Mouse (Mus musculus) lung, postnatal 0 days (tissue): ENCODE data around the gene Eif1ax. TPM values are rescaled to one million over a fixed set of nuclear protein-coding genes. Genes with fewer than 3 reads are reported as not detected.

Source experiments
- ATAC-seq: fragments of 200-750 bp; cut with Nextera tagmentation; 2 replicates; pipeline ENCODE4 v1.8.0; 2017; ENCODE audit warnings: moderate library complexity
- DNase-seq: peaks from one replicate; pipeline ENCODE4 v3.0.0-alpha.2; 2016; ENCODE audit warnings: low spot score
- H3K27ac ChIP-seq: fragments of 300-500 bp; sonication (generic); 2 replicates; pipeline ENCODE4 v1.5.1; 2014; ENCODE audit warnings: antibody characterized with exemption, mild to moderate bottlenecking, low read length, mixed read lengths
- H3K27me3 ChIP-seq: fragments of 300-500 bp; sonication (generic); replicated peaks from 2 replicates; pipeline ENCODE4 v1.6.1; 2014; ENCODE audit warnings: low read length, mixed read lengths; ENCODE audit not compliant: insufficient read depth
- H3K36me3 ChIP-seq: fragments of 300-500 bp; sonication (generic); 2 replicates; pipeline ENCODE4 v1.6.1; 2014; ENCODE audit warnings: low read length, mixed read lengths; ENCODE audit not compliant: insufficient read depth
- H3K4me1 ChIP-seq: fragments of 300-500 bp; sonication (generic); 2 replicates; pipeline ENCODE4 v1.6.1; 2014; ENCODE audit warnings: antibody characterized with exemption, low read depth, low read length, mixed read lengths; ENCODE audit not compliant: insufficient read depth
- H3K4me2 ChIP-seq: fragments of 300-500 bp; sonication (generic); replicated peaks from 2 replicates; pipeline ENCODE4 v1.6.1; 2014; ENCODE audit warnings: low read depth, mild to moderate bottlenecking, low read length, moderate library complexity, mixed read lengths
- H3K4me3 ChIP-seq: fragments of 300-500 bp; sonication (generic); 2 replicates; pipeline ENCODE4 v1.5.1; 2014; ENCODE audit warnings: low read depth, low read length
- H3K9ac ChIP-seq: fragments of 300-500 bp; sonication (generic); replicated peaks from 2 replicates; pipeline ENCODE4 v1.6.1; 2014; ENCODE audit warnings: low read depth, mild to moderate bottlenecking
- H3K9me3 ChIP-seq: fragments of 300-500 bp; sonication (generic); 2 replicates; pipeline ENCODE4 v1.6.1; 2016; ENCODE audit warnings: low read length, mixed read lengths
- CTCF ChIP-seq: IDR thresholded peaks from 2 replicates; pipeline ENCODE4 v1.5.1; 2016; ENCODE audit warnings: antibody characterized with exemption, mild to moderate bottlenecking
- EP300 ChIP-seq: IDR thresholded peaks from 2 replicates; pipeline ENCODE4 v1.6.1; 2016; ENCODE audit warnings: antibody characterized with exemption, mild to moderate bottlenecking, control low read depth
- WGBS: fragments of 180-500 bp; shearing (Covaris S2); extraction: QIAGEN DNeasy Blood & Tissue Kit; methylation state at CpG from one replicate; pipeline ENCODE4 v1.1.7; 2014; 5-methylcytosine and 5-hydroxymethylcytosine counted together
- polyA plus RNA-seq: library from polyadenylated mRNA; unstranded; fragments of >200 nt; fragmentation: Nextera tagmentation; extraction: Ambion mirVana; gene quantifications from 2 replicates; pipeline ENCODE4 v1.2.1, GENCODE M21; 2015

The Eif1ax gene
- 68.4 and 73.1 TPM in 2 replicates for polyA plus RNA-seq

DNA sequence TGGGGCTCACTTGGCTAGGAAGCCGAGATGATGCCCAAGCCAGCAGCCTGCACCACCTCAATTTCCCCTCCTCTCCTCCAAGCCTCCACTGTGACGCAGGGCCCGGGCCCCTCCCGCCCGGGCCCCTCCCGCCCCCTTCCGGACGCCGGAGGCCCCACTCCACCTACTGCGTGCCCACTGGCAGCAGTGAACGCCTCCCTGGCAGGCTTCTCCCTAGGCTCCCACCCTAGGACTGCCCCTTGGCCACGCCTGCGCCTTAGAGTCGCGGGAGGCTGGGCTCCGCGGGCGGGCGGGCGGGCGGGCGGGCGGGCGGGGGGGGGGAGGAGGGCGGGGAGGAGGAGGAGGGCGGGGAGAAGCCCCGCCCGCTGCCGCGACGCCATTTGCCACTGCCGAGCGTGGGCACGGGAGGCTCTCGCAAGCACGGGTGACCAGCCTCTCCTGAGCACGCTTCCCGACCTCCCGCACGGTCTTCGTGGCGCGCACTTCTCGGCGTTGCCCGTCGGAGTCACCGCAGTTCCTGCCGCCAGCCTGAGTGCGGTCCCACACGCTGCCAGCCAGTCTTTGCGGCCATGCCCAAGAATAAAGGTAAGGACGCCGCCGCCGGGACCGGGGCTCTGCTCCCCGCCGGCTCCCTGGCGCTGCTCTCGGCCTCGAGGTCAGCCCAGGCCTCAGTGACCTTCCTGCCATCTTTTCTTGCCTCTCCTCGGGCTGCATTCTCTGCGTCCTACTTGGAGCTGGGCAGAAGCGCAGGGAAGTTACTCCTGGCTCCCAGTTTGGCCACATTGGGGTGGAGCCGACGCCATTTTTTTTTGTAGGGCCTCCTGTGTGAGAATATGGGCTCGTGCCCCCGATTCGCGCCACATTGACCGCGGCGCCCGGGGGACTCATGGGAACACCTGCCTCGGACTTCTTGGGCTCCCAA, at the start of gene Eif1ax:
Gene Eif1ax (plus strand): TSS at position 348 of the 922 bp plus-strand sequence.
- H3K9me3 ChIP-seq = no peaks in the 10 kb centered on the region
- TF ChIP-seq EP300 (no peak), CTCF (peak; percentile 29)
- DNase-seq (peak; percentile 93), ATAC-seq (peak; percentile 100)
- H3K4me3 ChIP-seq = peak within 1 kb of the TSS; percentile 67
- peak within 1 kb of the TSS; percentile 71 for H3K27ac ChIP-seq
- peak within 1 kb of the TSS; percentile 44 for H3K9ac ChIP-seq
- H3K4me2 ChIP-seq = peak within 1 kb of the TSS; percentile 50
- WGBS = 7% methylated on average over 19 of the region's 76 CpGs
- no peaks in the 10 kb centered on the region for H3K36me3 ChIP-seq
- no peaks in the 10 kb centered on the region for H3K4me1 ChIP-seq
- no peaks in the 10 kb centered on the region for H3K27me3 ChIP-seq

DNA sequence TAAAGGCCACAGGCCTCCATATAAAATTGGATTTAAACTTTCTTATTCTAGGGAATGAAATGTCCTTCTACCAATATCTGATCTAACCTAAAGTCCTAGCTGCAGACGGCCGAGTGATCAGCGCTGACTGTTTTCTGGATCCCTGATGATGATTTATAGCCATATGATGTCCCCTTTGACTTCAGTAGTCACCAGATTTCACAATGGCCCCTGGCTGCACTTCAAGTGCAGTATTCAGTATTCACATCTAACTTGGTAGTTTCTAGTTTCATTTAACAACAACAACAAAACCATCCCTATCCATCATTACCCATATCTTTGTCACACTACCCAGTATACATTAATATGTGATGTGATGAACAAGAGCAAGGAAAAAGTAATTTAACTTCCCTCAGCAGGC, 7.5 kb upstream of the Eif1ax start:
- H3K36me3 ChIP-seq = no peaks in the 10 kb centered on the region
- no peak overlapping the region for H3K4me2 ChIP-seq
- H3K9ac ChIP-seq = no peak overlapping the region
- DNase-seq (no peak), ATAC-seq (no peak)
- H3K27me3 ChIP-seq = no peaks in the 10 kb centered on the region
- 89% methylated on average over 3 of the region's 3 CpGs for WGBS
- H3K4me3 ChIP-seq = no peak overlapping the region
- no peaks in the 10 kb centered on the region for H3K9me3 ChIP-seq
- no peak overlapping the region for H3K27ac ChIP-seq
- no peak for TF ChIP-seq EP300
- TF ChIP-seq CTCF = no peak
- H3K4me1 ChIP-seq = no peaks in the 10 kb centered on the region

- peak overlapping the region; percentile 50 for H3K4me2 ChIP-seq
- WGBS = 6% methylated on average over 9 of the region's 9 CpGs
- H3K4me3 ChIP-seq = peak overlapping the region; percentile 67
- TF ChIP-seq EP300 (no peak), CTCF (no peak)
- DNase-seq = no peak
- H3K9ac ChIP-seq = peak overlapping the region; percentile 44
- peak overlapping the region; percentile 71; the same call in 1 of the 2 replicates for H3K27ac ChIP-seq
- no peaks in the 10 kb centered on the region for H3K4me1 ChIP-seq
- ATAC-seq = no peak
- H3K36me3 ChIP-seq = no peaks in the 10 kb centered on the region
- no peaks in the 10 kb centered on the region for H3K9me3 ChIP-seq
- no peaks in the 10 kb centered on the region for H3K27me3 ChIP-seq
These were observed 771 bp downstream of the Eif1ax start for GRCm38 (mm10) chrX:159372753-159373144.

DNA sequence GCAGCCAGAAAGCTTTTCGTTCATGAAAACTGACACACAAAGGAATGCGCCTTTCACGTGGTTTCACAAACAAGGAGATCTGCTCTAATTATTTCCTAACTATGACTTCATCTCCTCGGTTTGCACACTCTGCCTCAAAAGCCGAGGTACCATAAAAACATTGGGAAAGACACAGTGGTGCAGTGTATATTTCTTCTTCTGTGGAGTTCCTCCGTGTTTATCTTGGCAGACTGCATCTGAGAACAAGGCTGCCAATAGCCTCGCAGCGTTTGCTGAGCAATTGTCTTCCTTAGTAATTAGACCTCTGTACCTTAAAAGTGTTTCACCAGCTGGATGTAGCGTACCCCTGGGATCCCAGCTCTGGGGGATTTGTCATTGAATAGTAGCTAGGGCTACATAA, 15.1 kb downstream of the Eif1ax start:
- ATAC-seq (no peak), DNase-seq (no peak)
- WGBS = 66% methylated on average over 9 of the region's 9 CpGs
- Histone ChIP-seq H3K4me1 (no peaks in the 10 kb centered on the region), H3K9ac (no peak overlapping the region), H3K4me3 (no peak overlapping the region), H3K27ac (no peak overlapping the region), H3K4me2 (no peak overlapping the region), H3K9me3 (no peaks in the 10 kb centered on the region), H3K36me3 (no peaks in the 10 kb centered on the region), H3K27me3 (no peaks in the 10 kb centered on the region)
- TF ChIP-seq EP300 = no peak

DNA sequence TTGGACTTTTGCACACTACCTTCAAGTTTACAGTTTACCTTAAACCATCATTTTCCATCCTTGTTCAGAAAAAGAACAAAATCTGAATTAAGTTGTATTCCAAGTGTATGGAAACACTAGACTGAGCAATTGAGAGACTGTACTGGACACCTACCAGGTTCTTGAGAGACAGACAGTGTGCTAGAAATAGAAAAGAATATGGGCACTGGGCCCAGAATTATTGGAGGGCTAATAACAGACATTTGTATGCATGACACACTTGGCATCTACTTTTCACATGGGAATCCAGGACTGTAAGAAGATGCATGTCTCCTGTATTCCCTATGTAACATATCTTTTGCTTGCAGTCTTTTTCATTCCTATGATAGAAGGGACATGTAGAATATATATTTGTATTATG, 17.0 kb downstream of the Eif1ax start:
- no peak for TF ChIP-seq EP300
- no peak for TF ChIP-seq CTCF
- H3K27ac ChIP-seq = no peak overlapping the region
- H3K4me1 ChIP-seq = no peaks in the 10 kb centered on the region
- no peak overlapping the region for H3K4me3 ChIP-seq
- ATAC-seq (no peak), DNase-seq (no peak)
- no peaks in the 10 kb centered on the region for H3K9me3 ChIP-seq
- no peak overlapping the region for H3K4me2 ChIP-seq
- H3K27me3 ChIP-seq = no peaks in the 10 kb centered on the region
- no peak overlapping the region for H3K9ac ChIP-seq
- H3K36me3 ChIP-seq = no peaks in the 10 kb centered on the region

- Histone ChIP-seq H3K27me3 (no peaks in the 10 kb centered on the region), H3K9me3 (no peaks in the 10 kb centered on the region), H3K36me3 (no peaks in the 10 kb centered on the region), H3K9ac (no peak overlapping the region), H3K4me1 (no peaks in the 10 kb centered on the region), H3K4me3 (no peak overlapping the region), H3K27ac (no peak overlapping the region), H3K4me2 (no peak overlapping the region)
- 71% methylated on average over 6 of the region's 6 CpGs for WGBS
- DNase-seq (no peak), ATAC-seq (no peak)
- TF ChIP-seq EP300 (no peak), CTCF (no peak)
These were observed 18.5 kb downstream of the Eif1ax start for GRCm38 (mm10) chrX:159390347-159390962.
